Mouse (Mus musculus): ENCODE data around the gene Wtip. TPM values are rescaled to one million over a fixed set of nuclear protein-coding genes. Genes with fewer than 3 reads are reported as not detected.
"Not testable (repeated sequence)": the region's sequence is repeated elsewhere in the genome, so short reads cannot be mapped to it uniquely, and the experiment has no call there.

Gene Wtip
- polyA plus RNA-seq, 1 experiment from 2014 or later, result 2.8 TPM

DNA sequence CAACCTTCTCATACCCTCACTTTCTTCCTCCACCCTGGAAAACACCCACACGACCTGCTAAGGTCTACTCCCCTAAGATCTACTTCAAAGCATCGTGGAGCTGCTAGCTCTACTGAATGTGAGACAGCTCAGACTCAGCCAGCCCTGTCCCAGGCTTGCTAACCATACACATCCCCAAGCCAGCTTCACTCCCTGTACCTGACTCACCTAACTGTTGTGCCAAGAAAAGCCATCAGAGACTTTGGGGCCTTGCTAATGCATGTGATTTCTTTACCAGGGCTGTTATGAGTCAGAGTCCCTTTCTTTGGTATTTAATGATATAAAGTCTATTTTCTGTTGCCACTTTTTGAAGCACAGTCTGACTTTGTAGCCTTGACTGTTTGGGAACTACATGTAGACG is 1.9 kb downstream of the Wtip start:
- Histone ChIP-seq H3K9ac (replicated peaks; ENCODE audit: low read length) (no peak overlapping the region; the same call in 1 of the 2 replicates), H3K9me3 (ENCODE audit: control insufficient read depth, low read length) (no peaks in the 10 kb centered on the region), H3K4me1 (ENCODE audit: control insufficient read depth, insufficient read depth, low read length) (peaks cover 14% of the 10 kb centered on the region), H3K4me3 (replicated peaks; ENCODE audit: low read depth, low read length) (no peak overlapping the region), H3K4me2 (ENCODE audit: low read length) (peak overlapping the region; percentile 64), H3K36me3 (ENCODE audit: control insufficient read depth, insufficient read depth, low read length) (no peaks in the 10 kb centered on the region), H3K27ac (replicated peaks; ENCODE audit: low read depth, low read length) (no peak overlapping the region), H3K27me3 (ENCODE audit: control insufficient read depth, insufficient read depth, low read length) (no peaks in the 10 kb centered on the region)
- DNase-seq (no peak), ATAC-seq (ENCODE audit: low FRiP score, low TSS enrichment) (no peak)
- WGBS, result 74% methylated on average over 3 of the region's 3 CpGs

DNA sequence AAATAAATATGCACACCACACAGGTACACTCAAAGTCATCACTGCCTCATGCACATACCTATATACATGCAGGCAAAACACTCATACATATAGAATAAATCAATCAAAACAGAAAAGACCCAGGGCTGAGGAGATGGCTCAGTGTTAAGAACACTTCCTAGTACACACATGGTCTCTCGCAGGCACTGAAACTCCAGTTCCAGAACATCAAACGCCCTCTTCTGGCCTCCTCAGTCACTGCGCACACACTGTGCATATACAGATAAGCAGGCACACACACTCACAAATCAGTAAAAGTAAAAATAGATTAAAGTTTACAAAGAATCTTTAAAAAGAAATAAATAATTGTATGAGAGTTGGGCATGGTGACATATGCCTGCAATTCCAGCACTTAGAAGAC is 6.8 kb downstream of the Wtip start:
- Histone ChIP-seq H3K9ac (replicated peaks; ENCODE audit: low read length) (no peak overlapping the region), H3K27me3 (ENCODE audit: control insufficient read depth, insufficient read depth, low read length) (no peaks in the 10 kb centered on the region), H3K4me1 (ENCODE audit: control insufficient read depth, insufficient read depth, low read length) (peaks cover 4% of the 10 kb centered on the region), H3K27ac (replicated peaks; ENCODE audit: low read depth, low read length) (no peak overlapping the region), H3K4me2 (ENCODE audit: low read length) (no peak overlapping the region), H3K4me3 (replicated peaks; ENCODE audit: low read depth, low read length) (no peak overlapping the region), H3K36me3 (ENCODE audit: control insufficient read depth, insufficient read depth, low read length) (0 out of 2 replicates have a peak, but pooled peaks cover 4% of the 10 kb centered on the region), H3K9me3 (ENCODE audit: control insufficient read depth, low read length) (no peaks in the 10 kb centered on the region)
- 89% methylated on average over 3 of the region's 3 CpGs for WGBS
- DNase-seq (no peak), ATAC-seq (ENCODE audit: low FRiP score, low TSS enrichment) (no peak)

DNA sequence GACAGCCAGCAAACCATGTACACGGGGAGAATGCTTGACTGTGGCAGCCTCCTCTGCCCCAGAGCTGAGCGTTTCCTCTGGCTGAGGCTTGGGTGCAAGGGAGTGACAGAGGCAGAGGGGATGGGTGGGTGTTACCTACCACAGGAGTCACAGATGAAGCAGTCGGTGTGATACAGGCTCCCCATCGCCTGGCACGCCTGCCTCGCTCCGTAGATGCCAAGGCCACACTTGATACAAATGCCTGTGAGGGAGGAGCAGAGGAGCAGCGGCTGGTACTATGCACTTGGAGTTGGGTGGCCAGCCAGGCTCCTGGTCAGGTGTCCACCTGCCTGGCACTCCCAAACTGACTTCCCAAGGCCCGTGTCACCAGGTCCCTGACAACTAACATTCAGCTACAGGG is 7.7 kb downstream of the Wtip start:
- Histone ChIP-seq H3K27ac (replicated peaks; ENCODE audit: low read depth, low read length) (no peak overlapping the region), H3K9me3 (ENCODE audit: control insufficient read depth, low read length) (no peaks in the 10 kb centered on the region), H3K27me3 (ENCODE audit: control insufficient read depth, insufficient read depth, low read length) (no peaks in the 10 kb centered on the region), H3K36me3 (ENCODE audit: control insufficient read depth, insufficient read depth, low read length) (0 out of 2 replicates have a peak, but pooled peaks cover 4% of the 10 kb centered on the region), H3K4me3 (replicated peaks; ENCODE audit: low read depth, low read length) (no peak overlapping the region), H3K4me1 (ENCODE audit: control insufficient read depth, insufficient read depth, low read length) (no peaks in the 10 kb centered on the region), H3K9ac (replicated peaks; ENCODE audit: low read length) (no peak overlapping the region), H3K4me2 (ENCODE audit: low read length) (no peak overlapping the region)
- 91% methylated on average over 9 of the region's 9 CpGs for whole genome bisulfite sequencing
- DNase-seq, result no peak
- ATAC-seq (ENCODE audit: low FRiP score, low TSS enrichment), result no peak

- no peaks in the 10 kb centered on the region for H3K9me3 ChIP-seq (ENCODE audit: control insufficient read depth, low read length)
- 0 out of 2 replicates have a peak, but pooled peaks cover 9% of the 10 kb centered on the region for H3K36me3 ChIP-seq (ENCODE audit: control insufficient read depth, insufficient read depth, low read length)
- DNase-seq (peak; percentile 57), ATAC-seq (ENCODE audit: low FRiP score, low TSS enrichment) (no peak)
- H3K4me2 ChIP-seq (ENCODE audit: low read length), result no peak overlapping the region
- WGBS, result 85% methylated on average over 6 of the region's 6 CpGs
- no peaks in the 10 kb centered on the region for H3K4me1 ChIP-seq (ENCODE audit: control insufficient read depth, insufficient read depth, low read length)
- no peak overlapping the region for H3K27ac ChIP-seq (replicated peaks; ENCODE audit: low read depth, low read length)
- H3K27me3 ChIP-seq (ENCODE audit: control insufficient read depth, insufficient read depth, low read length), result no peaks in the 10 kb centered on the region
- no peak overlapping the region for H3K9ac ChIP-seq (replicated peaks; ENCODE audit: low read length)
- no peak overlapping the region for H3K4me3 ChIP-seq (replicated peaks; ENCODE audit: low read depth, low read length)
Measured at GRCm38 (mm10) chr7:34122987-34123720, 9.9 kb downstream of the Wtip start.

DNA sequence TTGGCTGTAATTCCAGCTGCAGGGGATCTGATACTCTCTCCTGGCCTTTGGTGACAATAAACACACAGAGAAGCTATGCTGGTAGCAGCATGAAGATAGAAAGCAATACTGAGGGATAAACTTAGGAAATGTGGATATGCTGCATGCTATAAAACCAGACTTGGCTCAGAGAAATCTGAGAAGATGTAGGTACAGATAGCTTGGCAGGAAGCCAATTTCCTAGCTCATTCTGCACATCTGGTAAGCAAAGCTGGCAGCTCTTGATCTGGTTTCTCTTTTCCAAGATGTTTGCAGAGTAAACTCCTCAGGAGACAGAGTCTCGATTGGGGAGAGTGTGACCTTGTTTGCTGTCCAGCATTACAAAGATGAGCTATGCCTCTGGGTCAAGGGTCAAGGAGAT is 12.4 kb downstream of the Wtip start:
- not testable (repeated sequence) for H3K9me3 ChIP-seq (ENCODE audit: control insufficient read depth, low read length); H3K27ac ChIP-seq (replicated peaks; ENCODE audit: low read depth, low read length); ATAC-seq (ENCODE audit: low FRiP score, low TSS enrichment); H3K9ac ChIP-seq (replicated peaks; ENCODE audit: low read length); H3K4me2 ChIP-seq (ENCODE audit: low read length); H3K4me3 ChIP-seq (replicated peaks; ENCODE audit: low read depth, low read length); H3K4me1 ChIP-seq (ENCODE audit: control insufficient read depth, insufficient read depth, low read length); DNase-seq; H3K27me3 ChIP-seq (ENCODE audit: control insufficient read depth, insufficient read depth, low read length)
- WGBS, result 35% methylated on average over 1 of the region's 1 CpGs
- peaks cover 29% of the 10 kb centered on the region; the same call in 1 of the 2 replicates for H3K36me3 ChIP-seq (ENCODE audit: control insufficient read depth, insufficient read depth, low read length)

DNA sequence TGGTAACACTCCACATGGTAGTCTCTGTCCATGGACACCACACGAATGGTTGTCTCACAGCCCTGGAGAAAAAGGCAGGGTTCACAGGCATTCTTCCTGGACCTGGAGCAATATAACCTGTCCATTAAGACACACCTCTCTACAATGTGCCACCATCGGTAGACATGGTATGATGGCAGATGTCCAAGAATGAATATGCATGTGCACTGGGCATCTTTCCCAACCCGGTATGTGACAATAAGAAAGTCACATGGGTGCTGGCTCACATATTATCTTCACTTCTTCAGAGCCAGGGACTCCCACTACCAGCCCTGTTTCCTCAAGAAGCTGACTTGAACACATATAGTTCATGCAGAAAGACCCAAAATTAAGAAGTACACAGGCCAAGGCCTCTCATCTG is 16.5 kb downstream of the Wtip start:
- Histone ChIP-seq H3K4me2 (ENCODE audit: low read length) (no peak overlapping the region), H3K4me1 (ENCODE audit: control insufficient read depth, insufficient read depth, low read length) (no peaks in the 10 kb centered on the region), H3K9ac (replicated peaks; ENCODE audit: low read length) (no peak overlapping the region), H3K27ac (replicated peaks; ENCODE audit: low read depth, low read length) (no peak overlapping the region), H3K9me3 (ENCODE audit: control insufficient read depth, low read length) (no peaks in the 10 kb centered on the region), H3K4me3 (replicated peaks; ENCODE audit: low read depth, low read length) (no peak overlapping the region), H3K36me3 (ENCODE audit: control insufficient read depth, insufficient read depth, low read length) (peaks cover 54% of the 10 kb centered on the region), H3K27me3 (ENCODE audit: control insufficient read depth, insufficient read depth, low read length) (no peaks in the 10 kb centered on the region)
- peak; percentile 25 for DNase-seq
- no peak for ATAC-seq (ENCODE audit: low FRiP score, low TSS enrichment)
- 85% methylated on average over 3 of the region's 3 CpGs for WGBS

DNA sequence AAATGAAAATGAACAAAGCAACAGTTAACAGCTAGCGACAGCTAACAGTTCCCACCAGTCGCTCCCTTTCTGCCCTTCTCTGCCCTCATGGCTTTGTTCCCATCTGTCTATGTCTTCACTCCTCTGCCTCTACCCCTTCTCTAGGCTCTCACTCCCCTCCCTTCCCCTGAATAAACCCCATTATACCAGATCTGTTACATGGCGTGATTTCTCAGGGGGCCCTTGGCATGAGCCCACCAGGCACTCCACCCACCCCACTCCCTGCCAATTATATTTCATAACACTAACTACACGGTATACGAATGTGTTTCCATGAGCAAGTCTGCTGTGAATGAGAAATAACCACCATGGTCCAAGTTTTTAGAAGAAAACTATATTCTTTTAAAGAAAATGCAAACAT is 23.9 kb downstream of the Wtip start:
- 68% methylated on average over 5 of the region's 5 CpGs for WGBS
- no peaks in the 10 kb centered on the region; the same call in 1 of the 2 replicates for H3K9me3 ChIP-seq (ENCODE audit: control insufficient read depth, low read length)
- no peaks in the 10 kb centered on the region for H3K27me3 ChIP-seq (ENCODE audit: control insufficient read depth, insufficient read depth, low read length)
- no peak overlapping the region for H3K4me3 ChIP-seq (replicated peaks; ENCODE audit: low read depth, low read length)
- H3K4me1 ChIP-seq (ENCODE audit: control insufficient read depth, insufficient read depth, low read length), result no peaks in the 10 kb centered on the region
- DNase-seq (no peak), ATAC-seq (ENCODE audit: low FRiP score, low TSS enrichment) (no peak)
- H3K4me2 ChIP-seq (ENCODE audit: low read length), result no peak overlapping the region
- H3K36me3 ChIP-seq (ENCODE audit: control insufficient read depth, insufficient read depth, low read length), result peaks cover 21% of the 10 kb centered on the region
- H3K27ac ChIP-seq (replicated peaks; ENCODE audit: low read depth, low read length), result no peak overlapping the region
- H3K9ac ChIP-seq (replicated peaks; ENCODE audit: low read length), result no peak overlapping the region

GRCm38 (mm10) chr7:34101276-34101675 is 31.8 kb downstream of the Wtip start:
- Histone ChIP-seq H3K9me3 (ENCODE audit: control insufficient read depth, low read length) (no peaks in the 10 kb centered on the region; the same call in 1 of the 2 replicates), H3K36me3 (ENCODE audit: control insufficient read depth, insufficient read depth, low read length) (no peaks in the 10 kb centered on the region), H3K9ac (replicated peaks; ENCODE audit: low read length) (no peak overlapping the region), H3K4me1 (ENCODE audit: control insufficient read depth, insufficient read depth, low read length) (no peaks in the 10 kb centered on the region), H3K4me2 (ENCODE audit: low read length) (no peak overlapping the region), H3K27ac (replicated peaks; ENCODE audit: low read depth, low read length) (no peak overlapping the region), H3K4me3 (replicated peaks; ENCODE audit: low read depth, low read length) (no peak overlapping the region), H3K27me3 (ENCODE audit: control insufficient read depth, insufficient read depth, low read length) (no peaks in the 10 kb centered on the region)
- DNase-seq (no peak), ATAC-seq (ENCODE audit: low FRiP score, low TSS enrichment) (no peak)

DNA sequence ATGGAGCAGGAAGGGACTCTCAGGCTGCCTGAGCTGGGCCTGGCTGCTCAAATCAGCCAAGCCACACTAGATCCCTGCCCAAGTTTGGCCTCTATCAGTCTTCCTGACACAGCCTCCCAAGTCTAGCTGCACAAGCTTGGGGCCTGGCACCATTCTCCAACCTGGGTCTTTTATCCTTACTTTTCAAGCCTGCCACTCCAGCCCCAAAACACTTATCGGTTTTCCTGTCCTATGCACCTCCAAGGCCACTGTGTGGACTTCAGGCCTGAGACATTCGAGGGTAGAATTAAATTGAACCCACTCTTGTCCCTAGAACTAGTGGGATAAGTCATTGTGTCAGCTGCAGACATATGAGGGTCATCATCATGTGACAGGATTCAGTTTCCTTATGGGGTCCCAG is 33.1 kb downstream of the Wtip start:
- 0 out of 2 replicates have a peak, but pooled peaks cover under 1% of the 10 kb centered on the region for H3K9me3 ChIP-seq (ENCODE audit: control insufficient read depth, low read length)
- no peak overlapping the region for H3K4me3 ChIP-seq (replicated peaks; ENCODE audit: low read depth, low read length)
- no peaks in the 10 kb centered on the region for H3K27me3 ChIP-seq (ENCODE audit: control insufficient read depth, insufficient read depth, low read length)
- no peak overlapping the region for H3K4me2 ChIP-seq (ENCODE audit: low read length)
- WGBS, result 76% methylated on average over 2 of the region's 2 CpGs
- no peak for ATAC-seq (ENCODE audit: low FRiP score, low TSS enrichment)
- no peak for DNase-seq
- H3K36me3 ChIP-seq (ENCODE audit: control insufficient read depth, insufficient read depth, low read length), result no peaks in the 10 kb centered on the region
- no peak overlapping the region for H3K27ac ChIP-seq (replicated peaks; ENCODE audit: low read depth, low read length)
- no peak overlapping the region for H3K9ac ChIP-seq (replicated peaks; ENCODE audit: low read length)
- no peaks in the 10 kb centered on the region for H3K4me1 ChIP-seq (ENCODE audit: control insufficient read depth, insufficient read depth, low read length)
